Mouse (Mus musculus): Measurements from ENCODE around the gene Unc119. TPM values are rescaled to one million over a fixed set of nuclear protein-coding genes. Genes with fewer than 3 reads are reported as not detected.

The Unc119 gene
- total RNA-seq, 1 experiment, result 24.5 TPM

DNA sequence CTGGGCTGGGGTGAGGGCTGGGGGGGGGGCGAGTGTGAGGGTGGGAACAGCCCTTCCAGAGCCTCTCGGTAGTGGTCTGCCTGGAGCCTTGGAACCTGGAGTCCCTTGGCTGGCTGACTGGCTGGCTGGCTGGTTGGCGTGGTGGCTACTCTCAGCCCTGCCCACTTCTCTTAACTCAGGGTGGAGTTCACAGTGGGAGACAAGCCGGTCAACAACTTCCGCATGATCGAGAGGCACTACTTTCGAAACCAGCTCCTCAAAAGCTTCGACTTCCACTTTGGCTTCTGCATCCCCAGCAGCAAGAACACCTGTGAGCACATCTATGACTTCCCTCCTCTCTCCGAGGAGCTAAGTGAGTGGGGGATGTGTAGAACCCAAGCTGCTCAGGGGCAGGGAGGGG, 4.6 kb downstream of the Unc119 start:
- no peak for DNase-seq (ENCODE audit: low read depth, low spot score)
- in situ Hi-C loops (cut with MboI; ENCODE audit: low sequenced_read_pairs in 2 of 2, unreplicated experiment in 2 of 2), result no loop called here
- no peak overlapping the region for H3K27ac ChIP-seq (ENCODE audit: insufficient read depth, low read depth, low read length, poor library complexity, severe bottlenecking)
- peaks cover 2 to 25% of the 10 kb centered on the region in 2 experiments for H3K4me1 ChIP-seq (ENCODE audit: control insufficient read depth in 2 of 2, insufficient read depth in 2 of 2, low read length in 2 of 2, poor library complexity in 1 of 2)
- TF ChIP-seq MAFK (IDR thresholded peaks at IDR 0.05; ENCODE audit: insufficient read depth, low read depth, low read length), result no peak
- peak overlapping the region; percentile 18 to 45; a peak in 3 of 4 replicates for H3K4me3 ChIP-seq (ENCODE audit: insufficient read depth in 1 of 2, low read depth in 1 of 2, low read length in 2 of 2, poor library complexity in 1 of 2, severe bottlenecking in 1 of 2)
- H3K9ac ChIP-seq (ENCODE audit: insufficient read depth, low read depth, low read length, poor library complexity, severe bottlenecking), result no peak overlapping the region
- peaks cover 3% of the 10 kb centered on the region; the same call in 1 of the 2 replicates for H3K36me3 ChIP-seq (ENCODE audit: control insufficient read depth, insufficient read depth, low read length, poor library complexity, severe bottlenecking)
- no peaks in the 10 kb centered on the region for H3K9me3 ChIP-seq (ENCODE audit: control insufficient read depth, insufficient read depth, low read depth, low read length)

DNA sequence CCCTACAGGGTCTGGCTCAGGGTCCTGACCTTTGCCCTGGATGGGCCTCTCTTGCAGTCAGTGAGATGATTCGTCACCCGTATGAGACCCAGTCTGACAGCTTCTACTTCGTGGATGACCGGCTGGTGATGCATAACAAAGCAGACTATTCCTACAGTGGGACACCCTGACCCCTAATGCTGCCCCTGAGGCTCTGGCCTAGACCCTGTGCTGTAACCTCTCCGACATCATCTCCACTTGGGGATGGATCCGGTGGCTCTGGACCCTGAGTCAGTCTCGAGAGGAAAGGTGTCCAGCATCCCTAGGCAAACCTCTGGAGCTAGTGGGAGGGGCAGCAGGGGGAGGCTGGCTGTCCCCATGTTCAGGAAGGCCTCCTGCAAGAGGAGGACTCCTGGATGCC, 5.2 kb downstream of the Unc119 start:
- Histone ChIP-seq H3K27ac (ENCODE audit: insufficient read depth, low read depth, low read length, poor library complexity, severe bottlenecking) (no peak overlapping the region), H3K4me3 (ENCODE audit: insufficient read depth in 1 of 2, low read depth in 1 of 2, low read length in 2 of 2, poor library complexity in 1 of 2, severe bottlenecking in 1 of 2) (no peak overlapping the region), H3K36me3 (ENCODE audit: control insufficient read depth, insufficient read depth, low read length, poor library complexity, severe bottlenecking) (peaks cover 3% of the 10 kb centered on the region; the same call in 1 of the 2 replicates), H3K9ac (ENCODE audit: insufficient read depth, low read depth, low read length, poor library complexity, severe bottlenecking) (no peak overlapping the region), H3K4me1 (ENCODE audit: control insufficient read depth in 2 of 2, insufficient read depth in 2 of 2, low read length in 2 of 2, poor library complexity in 1 of 2) (peaks cover 2 to 26% of the 10 kb centered on the region in 2 experiments), H3K9me3 (ENCODE audit: control insufficient read depth, insufficient read depth, low read depth, low read length) (no peaks in the 10 kb centered on the region)
- TF ChIP-seq CHD2 (IDR thresholded peaks at IDR 0.05; ENCODE audit: low read depth, low read length) (no peak), ZNF384 (IDR thresholded peaks at IDR 0.05; ENCODE audit: low read depth, low read length) (no peak), MAFK (IDR thresholded peaks at IDR 0.05; ENCODE audit: insufficient read depth, low read depth, low read length) (no peak), ZC3H11A (IDR thresholded peaks at IDR 0.05; ENCODE audit: borderline replicate concordance, low read depth, low read length) (no peak), HCFC1 (IDR thresholded peaks at IDR 0.05; ENCODE audit: borderline replicate concordance, insufficient read depth, low read length) (no peak)
- DNase-seq (ENCODE audit: low read depth, low spot score), result no peak
- in situ Hi-C loops (cut with MboI; ENCODE audit: low sequenced_read_pairs in 2 of 2, unreplicated experiment in 2 of 2), result no loop called here

DNA sequence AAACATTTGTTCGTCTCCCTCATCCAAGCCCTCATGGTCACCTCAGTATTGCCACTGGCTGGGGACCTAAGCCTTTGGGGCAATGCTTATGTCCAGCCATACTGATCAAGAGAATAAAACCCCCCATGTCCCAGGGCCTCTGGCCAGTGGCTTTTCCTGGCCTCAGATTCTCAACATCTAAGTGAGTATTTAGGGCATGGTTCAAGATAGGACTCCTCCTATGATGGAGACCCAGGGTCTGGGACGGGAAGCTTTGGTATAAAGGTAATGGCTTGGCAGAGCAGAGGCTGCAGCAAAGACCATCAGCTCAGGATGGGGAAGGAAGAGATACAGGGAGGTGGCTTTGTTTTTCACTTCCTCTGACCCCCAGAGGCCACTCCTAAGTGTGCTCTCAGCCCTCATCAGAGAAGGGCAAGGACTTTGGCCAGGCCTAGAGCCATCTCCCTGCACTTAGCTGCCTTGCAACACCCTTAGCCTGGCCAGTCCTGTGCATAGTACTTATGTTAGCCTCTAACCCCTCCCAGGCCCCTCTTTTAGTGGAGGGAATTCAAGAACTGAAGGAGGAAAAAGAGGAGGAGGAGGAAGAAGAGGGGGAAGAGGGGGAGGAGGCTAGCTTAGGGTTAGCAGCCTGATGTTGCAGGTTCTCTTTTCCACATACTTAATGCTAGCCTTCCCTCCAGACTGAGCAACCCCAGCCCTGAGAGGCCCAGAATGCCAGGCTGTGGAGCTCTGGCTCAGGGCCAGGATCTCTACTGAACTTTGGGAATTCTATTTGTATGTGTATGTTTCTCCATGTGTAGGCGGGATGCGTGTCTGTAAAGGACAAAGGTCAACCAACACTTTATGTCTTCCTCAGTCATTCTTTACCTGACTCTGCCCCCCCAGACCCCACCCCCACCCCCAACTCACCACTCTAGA, 6.4 kb downstream of the Unc119 start:
- no peak overlapping the region for H3K9ac ChIP-seq (ENCODE audit: insufficient read depth, low read depth, low read length, poor library complexity, severe bottlenecking)
- TF ChIP-seq MAFK (IDR thresholded peaks at IDR 0.05; ENCODE audit: insufficient read depth, low read depth, low read length), result no peak
- TF ChIP-seq ZNF384 (IDR thresholded peaks at IDR 0.05; ENCODE audit: low read depth, low read length), result no peak
- no peak for TF ChIP-seq ZC3H11A (IDR thresholded peaks at IDR 0.05; ENCODE audit: borderline replicate concordance, low read depth, low read length)
- TF ChIP-seq CHD2 (IDR thresholded peaks at IDR 0.05; ENCODE audit: low read depth, low read length), result no peak
- TF ChIP-seq HCFC1 (IDR thresholded peaks at IDR 0.05; ENCODE audit: borderline replicate concordance, insufficient read depth, low read length), result no peak
- H3K4me3 ChIP-seq (ENCODE audit: insufficient read depth in 1 of 2, low read depth in 1 of 2, low read length in 2 of 2, poor library complexity in 1 of 2, severe bottlenecking in 1 of 2), result no peak overlapping the region
- in situ Hi-C loops (cut with MboI; ENCODE audit: low sequenced_read_pairs in 2 of 2, unreplicated experiment in 2 of 2), result no loop called here
- peaks cover 0 to 22% of the 10 kb centered on the region in 2 experiments; a peak in 3 of 4 replicates for H3K4me1 ChIP-seq (ENCODE audit: control insufficient read depth in 2 of 2, insufficient read depth in 2 of 2, low read length in 2 of 2, poor library complexity in 1 of 2)
- H3K36me3 ChIP-seq (ENCODE audit: control insufficient read depth, insufficient read depth, low read length, poor library complexity, severe bottlenecking), result peaks cover 3% of the 10 kb centered on the region; the same call in 1 of the 2 replicates
- no peaks in the 10 kb centered on the region for H3K9me3 ChIP-seq (ENCODE audit: control insufficient read depth, insufficient read depth, low read depth, low read length)
- no peak overlapping the region for H3K27ac ChIP-seq (ENCODE audit: insufficient read depth, low read depth, low read length, poor library complexity, severe bottlenecking)
- DNase-seq (ENCODE audit: low read depth, low spot score), result no peak

DNA sequence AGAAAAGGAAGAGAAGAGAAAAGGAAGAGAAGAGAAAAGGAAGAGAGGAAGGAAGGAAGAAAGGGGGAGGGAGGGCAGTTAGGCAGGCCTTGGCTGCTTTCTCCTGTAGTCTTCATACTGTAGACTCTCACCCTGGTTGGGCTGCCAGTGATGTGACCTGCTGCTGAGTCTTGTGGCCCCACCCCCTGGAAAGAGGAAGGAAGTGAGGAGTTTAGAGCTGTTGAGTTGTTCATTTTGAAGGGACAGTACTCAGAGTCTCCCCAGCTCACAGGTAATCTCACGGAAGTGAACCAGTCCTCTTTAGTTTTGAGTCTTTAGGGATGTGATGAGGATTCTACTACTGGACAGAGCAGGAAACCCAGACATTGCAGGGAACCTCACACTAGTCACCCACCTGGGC, 9.8 kb downstream of the Unc119 start:
- H3K9ac ChIP-seq (ENCODE audit: insufficient read depth, low read depth, low read length, poor library complexity, severe bottlenecking), result no peak overlapping the region
- in situ Hi-C loops (cut with MboI; ENCODE audit: low sequenced_read_pairs in 2 of 2, unreplicated experiment in 2 of 2), result no loop called here
- peaks cover 0 to 11% of the 10 kb centered on the region in 2 experiments; a peak in 3 of 4 replicates for H3K4me1 ChIP-seq (ENCODE audit: control insufficient read depth in 2 of 2, insufficient read depth in 2 of 2, low read length in 2 of 2, poor library complexity in 1 of 2)
- TF ChIP-seq ZNF384 (IDR thresholded peaks at IDR 0.05; ENCODE audit: low read depth, low read length), result no peak
- TF ChIP-seq CHD2 (IDR thresholded peaks at IDR 0.05; ENCODE audit: low read depth, low read length), result no peak
- no peak for TF ChIP-seq ZC3H11A (IDR thresholded peaks at IDR 0.05; ENCODE audit: borderline replicate concordance, low read depth, low read length)
- TF ChIP-seq MAFK (IDR thresholded peaks at IDR 0.05; ENCODE audit: insufficient read depth, low read depth, low read length), result no peak
- TF ChIP-seq HCFC1 (IDR thresholded peaks at IDR 0.05; ENCODE audit: borderline replicate concordance, insufficient read depth, low read length), result no peak
- no peak overlapping the region for H3K27ac ChIP-seq (ENCODE audit: insufficient read depth, low read depth, low read length, poor library complexity, severe bottlenecking)
- no peak for DNase-seq (ENCODE audit: low read depth, low spot score)
- no peaks in the 10 kb centered on the region for H3K9me3 ChIP-seq (ENCODE audit: control insufficient read depth, insufficient read depth, low read depth, low read length)
- H3K4me3 ChIP-seq (ENCODE audit: insufficient read depth in 1 of 2, low read depth in 1 of 2, low read length in 2 of 2, poor library complexity in 1 of 2, severe bottlenecking in 1 of 2), result no peak overlapping the region
- peaks cover 3% of the 10 kb centered on the region; the same call in 1 of the 2 replicates for H3K36me3 ChIP-seq (ENCODE audit: control insufficient read depth, insufficient read depth, low read length, poor library complexity, severe bottlenecking)

All from ES-E14 (cell line).